Mouse (Mus musculus) embryonic facial prominence, embryonic 14.5 days (tissue): Measurements from ENCODE around the gene Cep170. TPM values are rescaled to one million over a fixed set of nuclear protein-coding genes. Genes with fewer than 3 reads are reported as not detected.

Experiments
- ATAC-seq: fragments of 200-750 bp; cut with Nextera tagmentation; 2 replicates; pipeline ENCODE4 v1.8.0; 2017; ENCODE audit warnings: low read depth, moderate number of reproducible peaks, moderate TSS enrichment
- DNase-seq: peaks from one replicate; pipeline ENCODE4 v3.0.0-alpha.2; 2015; ENCODE audit warnings: low spot score
- H3K27ac ChIP-seq: fragments of 300-500 bp; sonication (generic); replicated peaks from 2 replicates; pipeline ENCODE4 v1.5.1; 2014; ENCODE audit warnings: low read depth, mild to moderate bottlenecking, low read length, moderate library complexity
- H3K27me3 ChIP-seq: fragments of 300-500 bp; sonication (generic); replicated peaks from 2 replicates; pipeline ENCODE4 v1.6.1; 2014; ENCODE audit warnings: low read length; ENCODE audit not compliant: control insufficient read depth, insufficient read depth
- H3K36me3 ChIP-seq: fragments of 300-500 bp; sonication (generic); 2 replicates; pipeline ENCODE4 v1.6.1; 2014; ENCODE audit warnings: low read length, mixed read lengths; ENCODE audit not compliant: control insufficient read depth, insufficient read depth
- H3K4me1 ChIP-seq: fragments of 300-500 bp; sonication (generic); 2 replicates; pipeline ENCODE4 v1.6.1; 2014; ENCODE audit warnings: antibody characterized with exemption, low read length; ENCODE audit not compliant: control insufficient read depth, insufficient read depth
- H3K4me2 ChIP-seq: fragments of 300-500 bp; sonication (generic); 2 replicates; pipeline ENCODE4 v1.6.1; 2014; ENCODE audit warnings: low read depth, mild to moderate bottlenecking, low read length, moderate library complexity, mixed read lengths
- H3K4me3 ChIP-seq: fragments of 300-500 bp; sonication (generic); 2 replicates; pipeline ENCODE4 v1.5.1; 2014; ENCODE audit warnings: low read depth, mild to moderate bottlenecking, low read length
- H3K9ac ChIP-seq: fragments of 300-500 bp; sonication (generic); 2 replicates; pipeline ENCODE4 v1.6.1; 2014; ENCODE audit warnings: low read depth, mild to moderate bottlenecking, low read length, moderate library complexity, mixed read lengths
- H3K9me3 ChIP-seq: fragments of 300-500 bp; sonication (generic); 2 replicates; pipeline ENCODE4 v1.6.1; 2016; ENCODE audit warnings: low read length; ENCODE audit not compliant: control insufficient read depth
- WGBS: fragments of 180-500 bp; shearing (Covaris S2); extraction: QIAGEN DNeasy Blood & Tissue Kit; methylation state at CpG from one replicate; pipeline ENCODE4 v1.1.7; 2014; 5-methylcytosine and 5-hydroxymethylcytosine counted together
- polyA plus RNA-seq: library from polyadenylated mRNA; unstranded; fragments of >200 nt; fragmentation: Nextera tagmentation; extraction: Ambion mirVana; gene quantifications from 2 replicates; pipeline ENCODE4 v1.2.1, GENCODE M21; 2014

The Cep170 gene
- polyA plus RNA-seq, 1 experiment from 2014 or later = 36.0 TPM

- Histone ChIP-seq H3K4me2 (no peak overlapping the region), H3K4me1 (no peaks in the 10 kb centered on the region), H3K27ac (no peak overlapping the region), H3K9me3 (no peaks in the 10 kb centered on the region), H3K4me3 (no peak overlapping the region), H3K36me3 (peaks cover 53% of the 10 kb centered on the region), H3K27me3 (no peaks in the 10 kb centered on the region), H3K9ac (no peak overlapping the region)
- peak; percentile 82; the same call in 1 of the 2 replicates for ATAC-seq
- DNase-seq = peak; percentile 67
- 75% methylated on average over 14 of the region's 14 CpGs for WGBS
Observed at GRCm38 (mm10) chr1:176753861-176754718, 59.8 kb downstream of the Cep170 start.

GRCm38 (mm10) chr1:176749708-176750107 lies 64.2 kb downstream of the Cep170 start:
- H3K36me3 ChIP-seq = peaks cover 36% of the 10 kb centered on the region
- H3K4me1 ChIP-seq = no peaks in the 10 kb centered on the region
- DNase-seq = no peak
- no peak overlapping the region for H3K9ac ChIP-seq
- no peaks in the 10 kb centered on the region for H3K9me3 ChIP-seq
- H3K27ac ChIP-seq = no peak overlapping the region
- 94% methylated on average over 7 of the region's 7 CpGs for WGBS
- H3K27me3 ChIP-seq = no peaks in the 10 kb centered on the region
- H3K4me2 ChIP-seq = no peak overlapping the region
- ATAC-seq = no peak
- H3K4me3 ChIP-seq = no peak overlapping the region

- Histone ChIP-seq H3K4me3 (no peak overlapping the region), H3K4me2 (no peak overlapping the region), H3K36me3 (peaks cover 61% of the 10 kb centered on the region), H3K27ac (no peak overlapping the region), H3K9me3 (no peaks in the 10 kb centered on the region), H3K4me1 (no peaks in the 10 kb centered on the region), H3K27me3 (no peaks in the 10 kb centered on the region), H3K9ac (no peak overlapping the region)
- DNase-seq (no peak), ATAC-seq (no peak)
- 93% methylated on average over 2 of the region's 2 CpGs for WGBS
Observed at GRCm38 (mm10) chr1:176732834-176733233, 81.0 kb downstream of the Cep170 start.

- no peak for DNase-seq
- H3K4me2 ChIP-seq = no peak overlapping the region
- H3K36me3 ChIP-seq = peaks cover 42% of the 10 kb centered on the region
- no peaks in the 10 kb centered on the region for H3K27me3 ChIP-seq
- no peaks in the 10 kb centered on the region for H3K4me1 ChIP-seq
- ATAC-seq = no peak
- no peak overlapping the region for H3K4me3 ChIP-seq
- H3K27ac ChIP-seq = no peak overlapping the region
- WGBS = 90% methylated on average over 2 of the region's 2 CpGs
- no peak overlapping the region for H3K9ac ChIP-seq
- no peaks in the 10 kb centered on the region for H3K9me3 ChIP-seq
Observed at GRCm38 (mm10) chr1:176730528-176730927, 83.3 kb downstream of the Cep170 start.

- 83% methylated on average over 2 of the region's 2 CpGs for WGBS
Observed at GRCm38 (mm10) chr1:176727372-176727771, 86.5 kb downstream of the Cep170 start.

GRCm38 (mm10) chr1:176724771-176725170 lies 89.1 kb downstream of the Cep170 start:
- Histone ChIP-seq H3K4me1 (no peaks in the 10 kb centered on the region), H3K9me3 (no peaks in the 10 kb centered on the region), H3K9ac (no peak overlapping the region), H3K27me3 (no peaks in the 10 kb centered on the region), H3K4me2 (no peak overlapping the region), H3K36me3 (no peaks in the 10 kb centered on the region), H3K4me3 (no peak overlapping the region), H3K27ac (no peak overlapping the region)
- DNase-seq (no peak), ATAC-seq (no peak)
- WGBS = 86% methylated on average over 20 of the region's 20 CpGs

More at GRCm38 (mm10) chr1:176727372-176727771, 86.5 kb downstream of the Cep170 start:
- H3K9ac ChIP-seq = no peak overlapping the region
- H3K9me3 ChIP-seq = no peaks in the 10 kb centered on the region
- no peak overlapping the region for H3K4me3 ChIP-seq
- DNase-seq = no peak
- no peaks in the 10 kb centered on the region for H3K4me1 ChIP-seq
- H3K36me3 ChIP-seq = peaks cover 20% of the 10 kb centered on the region
- H3K4me2 ChIP-seq = no peak overlapping the region
- no peak overlapping the region for H3K27ac ChIP-seq
- no peaks in the 10 kb centered on the region for H3K27me3 ChIP-seq
- no peak for ATAC-seq

- H3K36me3 ChIP-seq = no peaks in the 10 kb centered on the region
- 73% methylated on average over 8 of the region's 8 CpGs for WGBS
- no peak overlapping the region for H3K4me3 ChIP-seq
- no peak overlapping the region for H3K9ac ChIP-seq
- H3K27ac ChIP-seq = no peak overlapping the region
- ATAC-seq (no peak), DNase-seq (no peak)
- H3K4me1 ChIP-seq = no peaks in the 10 kb centered on the region
- H3K4me2 ChIP-seq = no peak overlapping the region
- H3K9me3 ChIP-seq = no peaks in the 10 kb centered on the region
- no peaks in the 10 kb centered on the region for H3K27me3 ChIP-seq
Observed at GRCm38 (mm10) chr1:176723858-176724713, 89.8 kb downstream of the Cep170 start.

GRCm38 (mm10) chr1:176712436-176712835 lies 101.4 kb downstream of the Cep170 start:
- H3K4me1 ChIP-seq = no peaks in the 10 kb centered on the region
- no peak overlapping the region for H3K4me3 ChIP-seq
- H3K4me2 ChIP-seq = no peak overlapping the region
- peak; percentile 68 for DNase-seq
- H3K9ac ChIP-seq = no peak overlapping the region
- no peak for ATAC-seq
- 39% methylated on average over 2 of the region's 2 CpGs for WGBS
- no peaks in the 10 kb centered on the region for H3K36me3 ChIP-seq
- no peak overlapping the region for H3K27ac ChIP-seq
- no peaks in the 10 kb centered on the region for H3K27me3 ChIP-seq
- H3K9me3 ChIP-seq = no peaks in the 10 kb centered on the region
